Mouse (Mus musculus) embryonic fibroblast, embryonic 13.5 days (primary cell): ENCODE results near the gene Cmtm2a.
"Not testable (repeated sequence)": the region's sequence is repeated elsewhere in the genome, so short reads cannot be mapped to it uniquely, and the experiment has no call there.

Source experiments
- CTCF ChIP-seq: IDR thresholded peaks from 2 replicates; pipeline ENCODE4 v1.5.1; 2011; ENCODE audit warnings: mild to moderate bottlenecking, control low read depth, low read length, moderate library complexity, borderline replicate concordance; ENCODE audit not compliant: insufficient read depth
- POLR2A ChIP-seq: IDR thresholded peaks from 2 replicates; pipeline ENCODE4 v1.6.1; 2011; ENCODE audit warnings: low read depth, mild to moderate bottlenecking, control low read depth, low read length, moderate library complexity

- not testable (repeated sequence) for TF ChIP-seq CTCF, POLR2A
Observed at GRCm38 (mm10) chr8:104309441-104310155, 16.6 kb upstream of the Cmtm2a start, which contains the start of the genes Gm45711 and Cmtm1.
